Mouse (Mus musculus) thymus, postnatal 4 days (tissue): ENCODE measurements around the gene Plau.

Experiments
- DNase-seq: peaks from one replicate; pipeline ENCODE4 v3.0.0; 2021

The Plau gene

DNA sequence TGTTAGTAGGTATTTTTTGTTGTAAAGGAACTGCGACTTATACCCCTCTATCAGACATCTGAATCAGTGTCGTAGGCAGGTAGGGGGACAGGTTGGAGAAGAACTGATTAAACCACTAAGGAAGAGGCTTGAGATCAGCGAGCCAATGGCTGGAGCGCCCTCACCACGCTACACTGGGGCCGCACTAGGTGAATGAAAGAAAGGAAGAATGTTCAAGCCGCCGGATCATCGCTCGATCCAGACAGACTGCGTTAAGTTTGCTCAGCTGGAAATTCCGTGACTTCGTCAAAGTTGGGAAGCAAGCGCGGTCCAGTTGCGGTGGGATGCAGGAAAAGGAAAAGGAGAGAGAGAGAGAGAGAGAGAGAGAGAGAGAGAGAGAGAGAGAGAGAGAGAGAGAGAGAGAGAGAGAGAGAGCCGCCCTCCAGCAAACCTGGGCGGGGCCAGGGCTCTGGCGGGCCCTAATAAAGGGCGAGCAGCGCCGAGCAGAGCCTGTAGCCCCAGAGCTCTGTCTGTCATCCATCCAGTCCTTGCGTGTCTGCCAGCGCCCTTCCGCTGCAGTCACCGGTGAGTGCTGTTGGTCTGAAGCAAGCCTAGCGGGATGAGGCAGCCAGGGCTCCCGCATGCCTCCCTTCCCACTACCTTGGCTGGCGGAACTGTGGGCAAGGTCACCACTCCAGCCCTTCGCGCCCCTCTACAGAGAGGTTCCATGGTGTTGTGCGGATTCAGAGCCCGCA is at the start of gene Plau:
TSS of gene Plau (plus strand) at position 490 of the 734 bp plus-strand sequence.
- DNase-seq = peak; percentile 59

DNA sequence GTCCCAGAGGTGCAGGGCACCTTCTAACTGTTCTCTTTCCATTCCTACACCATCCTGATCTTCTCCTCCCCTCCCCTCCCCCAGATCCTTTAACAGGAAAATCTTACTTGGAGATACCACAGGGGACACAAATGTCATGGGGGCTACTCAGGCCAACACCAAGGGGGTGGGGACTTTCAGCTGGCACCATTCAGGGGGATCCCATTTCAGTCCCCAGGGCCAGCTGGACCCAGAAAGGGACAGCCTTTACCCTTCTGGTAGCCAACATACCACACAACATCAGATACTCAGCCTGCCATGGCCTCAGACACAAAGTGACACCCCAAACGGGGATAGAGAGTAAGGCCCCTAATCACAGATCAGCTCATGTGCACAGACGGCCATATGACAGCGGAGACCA is 48.3 kb upstream of the Plau start:
- DNase-seq = no peak

DNA sequence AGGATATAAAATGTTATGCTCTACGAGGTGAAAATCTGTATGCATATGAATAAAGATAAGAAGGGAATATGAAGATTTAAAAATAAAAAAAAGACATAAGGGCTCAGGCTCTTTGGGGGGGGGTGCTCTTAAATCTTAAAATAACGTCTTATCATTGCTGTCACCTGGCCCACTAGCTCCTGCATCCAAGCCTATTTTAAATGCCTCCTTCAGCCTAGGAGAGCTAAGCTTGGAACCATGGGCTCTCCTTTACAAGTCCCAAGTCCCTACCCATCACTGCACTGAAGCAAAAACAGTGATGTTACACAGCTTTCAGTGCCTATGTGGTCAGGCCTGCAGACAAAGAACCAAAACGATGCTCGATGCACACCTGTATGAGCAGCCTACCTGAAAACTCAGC is 46.9 kb upstream of the Plau start:
- DNase-seq = no peak

DNA sequence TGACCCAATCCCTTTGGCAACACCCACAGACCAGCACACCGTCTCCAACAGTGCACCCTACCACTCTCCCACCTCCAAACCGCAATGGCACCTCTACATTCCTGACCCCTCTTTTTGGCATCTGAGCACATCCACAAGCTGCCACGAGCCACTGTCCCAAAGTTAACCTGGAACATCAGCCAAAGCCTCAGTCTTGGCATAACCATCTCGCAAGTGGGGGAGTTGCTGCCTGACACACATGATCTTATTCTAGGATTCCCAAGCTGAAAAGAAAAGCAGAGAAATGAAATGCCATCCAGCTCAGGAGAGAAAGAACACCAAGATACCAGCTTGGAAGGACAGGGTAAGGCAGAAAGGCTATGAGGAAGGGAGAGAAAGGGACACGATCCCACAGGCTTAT is 46.0 kb upstream of the Plau start:
- DNase-seq = no peak

DNA sequence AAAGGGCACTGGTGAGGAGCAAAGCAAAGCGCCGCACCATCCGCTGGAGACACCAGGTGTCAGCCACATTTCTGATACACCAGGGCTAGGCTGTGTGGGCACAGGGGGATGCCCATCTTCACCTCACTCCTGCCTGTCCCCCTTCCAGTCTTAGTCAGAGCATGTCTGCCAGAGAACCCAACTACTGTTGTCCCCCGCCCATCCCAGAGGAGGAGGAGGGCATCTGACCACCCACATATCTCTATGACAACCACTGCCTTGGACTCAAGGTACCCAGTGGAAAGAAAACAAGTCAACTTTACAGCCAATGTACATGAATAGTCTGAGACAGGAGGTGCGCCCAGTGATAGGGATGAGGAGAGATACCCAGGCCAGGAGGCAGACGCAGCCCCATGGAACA is 45.5 kb upstream of the Plau start:
- DNase-seq = no peak

DNA sequence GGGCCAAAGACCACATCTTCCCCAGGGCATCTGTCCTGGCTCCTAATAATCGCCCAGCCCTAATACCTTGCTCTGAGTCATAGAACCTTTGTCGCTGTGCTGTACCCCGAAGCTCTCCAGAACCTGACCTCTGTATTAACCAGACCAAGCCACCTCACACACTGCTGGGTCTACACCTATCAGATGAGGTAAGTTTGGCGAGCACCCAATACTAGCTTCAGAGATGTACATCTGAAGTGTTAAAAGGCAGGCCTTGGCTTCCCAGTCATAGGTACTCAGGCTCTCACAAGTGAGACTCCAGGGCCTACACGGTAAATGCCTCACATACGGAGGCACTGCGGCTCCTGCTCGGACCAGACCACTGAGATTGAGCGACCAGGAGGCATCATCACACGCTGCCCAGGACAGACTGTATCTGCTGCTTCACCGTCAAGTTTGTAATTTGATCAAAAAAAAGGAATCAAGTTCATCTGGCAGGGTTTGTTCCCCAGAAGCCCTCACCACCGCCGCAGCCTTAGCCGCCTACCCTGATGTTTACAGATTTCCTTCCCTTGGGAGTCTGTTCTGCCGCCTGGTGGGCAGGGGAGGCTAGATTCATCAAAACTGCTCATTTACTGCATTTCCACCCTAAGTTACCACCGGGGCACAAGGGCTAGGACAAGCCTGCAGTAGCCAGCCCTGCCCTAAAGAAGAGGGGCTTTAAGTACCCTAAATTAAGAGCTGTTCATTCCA is 44.8 kb upstream of the Plau start:
- DNase-seq = peak; percentile 67

DNA sequence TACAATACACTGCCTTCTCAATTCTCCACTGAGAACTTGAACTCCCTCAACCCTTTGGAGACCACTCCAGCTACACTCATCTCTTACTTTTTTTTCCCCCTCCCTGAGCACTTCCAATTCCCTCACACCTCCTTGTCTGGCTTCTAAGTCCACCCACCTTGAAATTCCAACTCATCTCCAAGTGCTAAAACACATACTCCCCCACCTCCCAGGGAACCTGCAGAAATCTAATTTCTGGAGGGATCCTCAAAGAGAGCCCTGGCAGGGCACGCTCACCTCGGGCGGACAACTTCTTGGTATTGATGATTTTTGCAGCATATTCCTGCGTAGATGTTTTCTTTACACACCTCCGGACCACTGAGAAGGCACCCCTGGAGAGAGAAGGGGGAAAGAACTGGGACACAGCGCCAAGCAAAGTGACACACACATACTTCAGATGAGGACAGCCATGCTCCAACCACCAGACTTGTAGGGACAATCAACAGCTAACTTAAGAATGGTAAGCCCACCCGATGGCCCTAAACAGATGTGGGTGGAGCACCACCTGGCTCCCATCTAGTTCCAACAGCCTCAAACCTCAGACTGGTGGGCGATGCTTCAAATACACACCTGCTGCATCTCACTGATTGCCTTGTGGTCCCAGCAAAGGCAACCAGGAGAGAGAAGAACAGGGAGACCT is 44.1 kb upstream of the Plau start:
- DNase-seq = peak; percentile 39

DNA sequence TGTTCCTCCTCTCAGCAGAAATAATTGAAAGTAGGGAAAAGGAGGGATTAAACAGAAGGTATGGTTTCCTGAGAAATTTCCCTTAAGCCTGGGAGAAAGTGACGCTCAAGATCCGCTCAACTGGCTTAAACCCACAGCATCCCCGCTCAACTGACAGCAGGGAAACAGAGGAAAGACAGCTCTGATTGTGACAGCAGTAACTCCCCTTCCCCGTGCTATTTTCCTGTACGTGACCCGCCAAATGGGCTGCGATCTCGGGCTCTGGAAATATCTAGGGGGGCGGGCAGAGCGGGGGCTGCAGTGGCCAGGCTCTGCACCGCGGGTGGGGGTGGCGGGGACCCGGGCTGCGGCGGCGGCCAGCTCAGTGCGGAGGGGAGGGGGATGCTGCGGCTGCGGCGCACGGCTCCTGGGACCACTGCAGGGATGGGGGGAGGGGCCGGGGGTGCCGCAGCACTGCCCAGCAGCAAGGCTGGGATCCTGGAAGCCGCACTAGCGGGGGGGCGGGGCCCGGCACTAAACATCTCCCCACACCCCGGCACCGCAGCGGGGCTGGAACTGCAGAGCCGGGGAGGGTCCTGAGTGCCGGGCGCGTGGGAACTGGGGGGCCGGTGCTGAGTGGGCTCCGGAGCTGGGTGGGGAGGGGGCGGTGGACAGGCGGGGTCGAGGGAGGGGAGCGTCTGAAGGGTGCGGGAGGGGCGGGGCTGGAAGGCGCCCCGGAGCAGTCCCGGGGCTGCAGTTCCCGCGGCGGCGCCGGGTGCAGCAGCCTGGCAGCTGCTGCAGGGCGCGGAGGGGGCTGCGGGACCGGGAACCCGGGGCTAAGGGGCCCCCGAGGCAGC is 43.3 kb upstream of the Plau start:
- DNase-seq = peak; percentile 73

DNA sequence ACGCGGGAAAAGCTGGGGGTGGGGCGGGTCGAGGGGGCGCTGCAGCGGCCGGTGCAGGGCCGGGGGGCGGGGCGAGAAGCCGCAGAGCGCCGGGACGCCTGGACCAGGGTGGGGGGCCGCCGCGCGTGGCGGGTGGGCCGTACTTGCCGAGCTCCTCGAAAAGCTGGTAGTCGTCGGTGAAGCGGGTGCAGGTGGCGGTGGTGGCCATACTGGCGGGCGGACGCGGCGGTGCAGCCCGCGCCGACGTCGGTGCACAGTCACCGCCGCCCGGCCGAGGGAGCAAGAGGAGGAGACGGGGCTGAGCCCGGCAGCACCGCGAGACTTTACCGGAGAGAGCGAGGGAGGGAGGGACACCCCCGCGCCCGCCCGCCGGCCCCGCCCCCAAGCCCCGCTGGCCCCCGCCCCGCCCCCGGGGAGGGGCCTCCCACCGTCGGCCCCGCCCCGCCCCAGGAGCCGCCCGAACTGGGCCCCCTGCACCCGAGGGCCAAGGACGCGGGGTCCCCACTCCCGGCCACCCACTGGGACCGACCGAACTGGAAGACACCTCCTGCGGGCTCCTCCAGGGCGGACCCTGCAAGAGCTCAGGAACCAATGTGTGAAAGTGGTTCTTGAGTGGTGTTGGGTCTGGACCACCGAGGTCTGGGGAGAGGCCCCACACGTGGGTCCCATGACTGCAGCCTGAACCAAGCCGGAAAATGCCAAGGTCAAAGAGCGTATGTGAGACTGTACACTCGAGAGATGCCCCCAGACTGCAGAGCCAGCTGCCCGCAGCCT is 42.5 kb upstream of the Plau start, which contains the start of gene Camk2g:
TSS of gene Camk2g (minus strand) at position 331 of the 774 bp plus-strand sequence.
- peak; percentile 91 for DNase-seq

DNA sequence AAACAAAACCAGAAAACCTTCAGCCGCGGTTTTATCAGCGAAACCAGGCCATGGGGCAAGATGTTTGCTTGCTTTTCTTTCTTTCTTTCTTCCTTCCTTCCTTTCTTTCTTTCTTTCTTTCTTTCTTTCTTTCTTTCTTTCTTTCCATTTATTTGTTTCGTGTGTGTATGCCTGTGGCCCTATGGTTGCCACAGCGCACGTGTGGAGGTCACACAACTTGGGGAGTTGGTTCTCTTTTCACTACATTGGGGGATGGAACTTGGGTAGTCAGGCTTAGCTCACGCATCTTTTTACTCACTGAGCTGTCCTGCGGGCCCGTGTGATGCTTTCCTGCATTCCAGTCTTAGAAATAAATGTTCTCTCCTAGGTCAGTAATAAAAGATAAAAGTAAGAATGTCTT is 41.9 kb upstream of the Plau start:
- no peak for DNase-seq

DNA sequence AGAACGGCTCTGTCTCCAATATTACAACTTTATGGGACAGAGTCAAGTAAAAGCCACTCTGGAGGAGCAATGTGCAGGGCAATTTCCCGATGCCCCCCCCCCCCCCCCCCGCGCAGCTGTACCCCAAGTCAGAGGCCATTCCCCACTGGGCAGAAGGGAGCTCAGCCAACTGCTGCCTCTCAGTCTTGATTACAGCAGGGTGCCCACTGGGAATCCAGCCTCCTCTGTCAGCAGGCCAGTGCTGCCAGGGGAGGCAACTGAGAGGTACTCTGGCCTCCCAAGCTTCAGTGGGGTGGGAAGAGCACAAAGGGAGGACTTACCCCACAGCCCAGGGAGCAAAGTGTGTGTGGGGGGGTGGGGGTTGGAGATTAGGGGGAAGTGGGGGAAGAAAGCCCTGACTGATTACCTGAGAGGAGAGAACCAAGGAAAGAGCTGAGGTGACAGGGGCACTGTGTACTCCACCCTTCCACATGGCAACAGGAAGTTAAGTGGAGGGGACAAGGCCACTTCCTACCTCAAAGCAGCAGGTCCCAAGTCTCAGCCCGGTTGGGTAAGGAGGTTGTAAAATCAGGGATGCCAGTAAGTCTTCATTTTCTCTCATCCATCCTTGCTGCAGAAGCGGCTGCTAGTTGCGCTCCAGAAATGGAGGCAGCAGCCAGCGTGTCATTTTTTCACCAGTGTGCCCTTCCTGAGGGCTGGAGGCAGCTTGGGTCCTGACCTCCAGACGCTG is 40.9 kb upstream of the Plau start:
- DNase-seq = no peak

DNA sequence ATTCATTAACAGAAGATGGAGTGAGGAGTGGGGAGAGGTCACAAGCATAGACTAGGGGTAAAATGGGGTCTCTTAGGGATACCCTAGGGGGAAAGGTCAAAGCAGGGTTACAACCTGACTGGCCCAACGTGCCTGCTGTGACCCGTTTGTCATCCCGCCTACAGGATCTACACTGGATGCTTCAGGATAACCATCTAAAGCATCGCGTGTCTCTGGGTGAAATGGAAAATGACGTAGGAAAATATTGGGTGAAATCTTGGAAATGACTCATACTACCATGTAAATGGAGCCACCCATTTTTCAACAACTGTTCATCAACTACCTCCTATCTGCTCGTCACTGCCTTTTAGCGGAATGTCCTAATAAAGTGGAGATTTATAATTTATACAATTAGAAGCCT is 40.3 kb upstream of the Plau start:
- no peak for DNase-seq

DNA sequence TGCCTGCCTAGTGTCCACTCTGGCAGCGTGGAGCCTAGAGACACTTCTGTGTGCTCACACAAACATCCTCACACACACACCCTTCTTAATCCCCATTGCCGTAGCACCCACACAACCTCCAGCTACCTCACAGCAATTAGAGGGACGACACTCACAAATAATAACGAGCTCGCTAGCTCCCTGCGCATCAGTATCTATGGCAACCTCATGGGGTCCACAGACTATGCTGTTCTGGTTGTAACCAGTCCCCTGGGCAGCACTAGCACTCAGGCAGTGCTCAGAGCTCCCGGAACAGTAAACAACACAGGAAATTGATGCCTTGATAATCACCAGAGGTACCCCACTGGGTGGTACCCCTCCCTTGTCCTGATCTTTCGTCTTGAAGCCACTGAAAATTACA is 39.8 kb upstream of the Plau start:
- no peak for DNase-seq

DNA sequence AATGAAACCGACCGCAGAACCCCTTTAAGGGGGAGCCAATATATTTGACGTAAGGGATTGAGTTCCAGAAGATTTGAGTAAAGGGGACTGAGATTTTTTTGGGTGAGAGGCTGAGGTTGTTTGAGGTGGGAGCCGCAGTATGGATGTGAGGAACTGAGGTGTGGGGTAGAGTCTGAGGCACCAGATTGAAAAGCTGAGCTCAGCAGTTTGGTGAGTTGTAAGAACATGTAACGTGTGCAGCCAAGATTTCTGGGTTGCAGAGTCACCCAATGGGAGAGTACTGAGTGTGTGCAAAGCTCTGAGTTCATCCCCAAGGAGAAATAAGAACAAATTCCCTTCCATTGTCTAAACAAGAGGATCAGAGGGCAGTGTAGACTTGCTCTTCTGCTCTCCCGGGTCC is 38.2 kb upstream of the Plau start:
- no peak for DNase-seq

DNA sequence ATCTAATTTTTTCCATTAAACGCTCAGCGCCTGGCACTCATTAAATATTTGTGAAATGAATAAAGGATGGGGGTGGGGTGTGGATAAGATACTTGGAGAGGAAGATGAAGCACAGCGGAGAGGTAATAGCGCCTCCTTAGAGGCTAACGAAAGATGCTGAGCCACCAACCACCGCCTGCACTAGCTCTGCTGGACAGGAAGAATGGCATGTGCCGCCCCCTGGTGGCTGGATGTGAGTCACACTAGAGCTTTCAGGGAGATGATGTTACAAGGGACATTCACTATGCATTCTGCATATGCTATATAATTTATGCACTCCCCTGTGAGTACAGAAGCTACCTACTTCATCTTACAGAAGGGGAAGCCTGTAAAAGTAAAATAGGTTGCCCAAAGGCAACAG is 37.7 kb upstream of the Plau start:
- DNase-seq = peak; percentile 98

DNA sequence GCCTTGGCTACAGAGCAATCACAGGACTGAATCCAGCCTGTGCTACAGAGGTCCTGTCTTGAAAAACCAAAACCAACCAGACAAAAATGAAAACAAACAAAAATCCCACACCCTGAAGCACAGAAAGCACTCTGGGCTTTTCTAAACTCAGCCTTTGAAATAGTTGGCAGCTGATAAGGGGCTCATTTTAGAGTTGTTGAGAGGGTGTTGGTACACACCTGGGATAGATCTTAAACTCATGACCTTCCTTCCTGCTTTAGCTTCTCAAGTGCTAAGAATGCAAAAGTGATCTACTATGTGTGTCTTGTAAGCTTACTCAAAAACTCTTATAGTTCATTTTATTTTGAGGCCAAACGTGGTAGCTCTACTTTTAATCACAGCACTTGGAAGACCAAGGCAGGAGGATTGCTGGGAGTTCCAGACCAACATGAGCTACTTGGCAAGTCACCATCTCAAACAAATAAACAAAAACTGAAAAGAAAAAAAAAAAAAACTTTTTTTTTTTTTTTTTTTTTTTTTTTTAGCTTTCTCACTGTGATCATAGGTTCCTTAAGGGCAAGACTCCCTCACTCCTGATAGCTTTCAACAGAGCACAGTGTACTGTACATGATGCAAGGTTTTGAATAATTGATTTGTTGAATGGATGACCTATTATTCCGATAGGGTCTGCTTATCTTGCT is 33.4 kb upstream of the Plau start:
- DNase-seq = no peak

DNA sequence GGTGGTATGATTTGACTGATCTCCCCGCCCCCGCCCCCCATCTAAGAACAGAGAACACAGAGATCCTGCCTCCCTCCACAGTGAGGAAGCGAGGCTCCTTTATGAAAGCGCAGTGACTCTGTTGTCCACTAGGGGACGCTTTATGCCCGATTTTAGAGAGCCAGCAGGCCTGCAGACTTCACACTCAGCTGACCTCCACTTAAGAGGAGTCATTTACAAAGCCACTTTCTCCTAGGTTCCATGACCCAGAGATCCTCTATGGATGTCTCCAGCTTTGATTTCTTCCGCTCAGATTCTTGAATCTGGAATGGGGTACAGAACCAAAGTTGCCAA is 32.9 kb upstream of the Plau start:
- peak; percentile 80 for DNase-seq

DNA sequence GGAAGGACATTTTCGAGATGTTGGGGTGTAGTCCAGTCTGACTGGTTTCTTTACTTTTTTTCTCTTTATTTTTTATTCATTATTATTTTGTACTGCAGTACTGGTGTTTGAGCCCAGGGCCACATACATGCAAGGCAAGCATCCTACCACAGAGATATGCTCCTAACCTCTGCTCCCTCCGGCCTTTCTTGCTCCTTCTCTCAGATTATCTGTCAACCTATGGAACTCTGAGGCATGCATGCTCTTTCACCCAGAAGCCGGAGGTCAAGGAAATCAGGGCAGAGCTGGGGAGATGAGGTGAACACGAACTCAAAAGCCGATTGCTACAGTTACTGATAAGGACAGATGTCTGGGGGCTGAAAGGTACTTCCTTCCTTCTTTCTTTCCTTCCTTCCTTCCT is 32.0 kb upstream of the Plau start:
- no peak for DNase-seq

DNA sequence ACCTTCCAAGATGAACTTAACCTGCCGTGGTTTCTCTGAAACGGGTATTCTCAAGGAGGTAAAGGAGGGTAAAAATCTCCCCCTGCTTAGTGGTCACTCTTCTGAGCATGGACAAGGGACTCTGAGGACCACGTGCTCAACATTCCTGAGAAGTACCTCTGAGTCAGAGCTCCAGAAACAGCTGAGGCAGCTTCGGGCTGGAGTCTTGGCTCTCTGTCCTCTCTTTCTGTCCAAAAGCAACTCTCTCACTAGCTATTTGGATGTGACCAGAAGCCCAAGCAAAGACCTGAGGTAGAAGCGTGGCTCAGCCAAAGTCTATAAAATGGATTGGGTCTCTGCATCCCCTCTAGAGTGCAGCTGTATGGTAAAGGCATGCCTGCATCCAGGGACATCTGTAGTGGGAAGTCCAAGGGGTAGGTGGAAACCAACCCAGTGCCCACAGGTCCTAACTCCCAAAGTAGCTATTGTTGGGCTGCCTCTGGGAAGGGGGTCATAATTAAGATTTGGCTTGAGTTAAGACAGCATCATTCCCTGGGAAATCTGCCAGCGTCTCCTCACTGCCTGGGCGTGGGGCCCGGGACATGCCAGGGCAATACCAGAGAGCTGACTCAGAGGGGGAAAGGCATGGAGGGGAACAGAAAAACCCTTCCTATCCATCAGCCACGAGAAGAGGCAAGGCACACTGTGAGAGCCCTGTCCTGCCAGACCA is 31.3 kb upstream of the Plau start:
- DNase-seq = no peak

DNA sequence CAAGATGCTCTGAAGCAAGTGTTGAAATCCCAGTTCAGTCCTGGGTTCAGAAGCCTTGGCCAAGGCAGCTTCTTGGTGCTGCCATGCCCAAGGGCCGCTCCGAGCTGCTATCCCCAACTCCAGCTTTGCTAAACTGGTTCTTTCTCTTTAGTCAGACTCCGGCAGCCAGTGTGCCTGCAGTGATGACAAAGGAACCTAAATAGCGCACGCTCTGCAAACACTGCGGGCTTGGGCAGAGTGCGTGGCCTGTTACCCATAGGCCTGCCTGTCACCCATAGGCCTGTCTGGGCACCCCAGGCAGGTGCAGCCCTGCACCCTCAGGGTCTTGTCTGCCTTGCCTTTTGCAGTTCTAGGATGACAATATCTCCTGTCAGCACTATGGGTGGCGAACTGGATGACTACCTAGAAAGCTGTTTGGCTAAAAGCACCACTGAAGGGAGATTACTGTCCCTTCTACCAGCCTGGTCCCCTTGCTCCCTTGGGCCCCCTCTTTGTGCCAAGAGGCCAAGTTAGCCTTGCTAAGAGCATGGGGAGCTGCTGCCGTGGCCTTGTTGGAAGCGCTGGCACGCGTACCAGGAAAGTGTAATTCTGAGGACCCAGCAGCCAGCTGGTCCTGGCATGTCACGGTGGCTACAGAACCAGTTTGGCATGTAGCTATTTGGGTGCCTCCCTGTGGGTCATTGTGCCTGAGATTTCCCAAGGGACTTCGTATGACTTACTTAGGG is 30.2 kb upstream of the Plau start:
- DNase-seq = no peak
